Mouse (Mus musculus): ENCODE data around the gene Lhfp.

The Lhfp gene

GRCm38 (mm10) chr3:53173310-53174063 lies 132.2 kb downstream of the Lhfp start:
- DNase-seq, result no peak

- DNase-seq, result no peak
Measured at GRCm38 (mm10) chr3:53179936-53180335, 138.6 kb downstream of the Lhfp start.

- DNase-seq, result no peak
Measured at GRCm38 (mm10) chr3:53185439-53185838, 144.1 kb downstream of the Lhfp start.

- no peak for DNase-seq
Measured at GRCm38 (mm10) chr3:53193441-53193840, 152.1 kb downstream of the Lhfp start.

- no peak for DNase-seq
Measured at GRCm38 (mm10) chr3:53195666-53196107, 154.4 kb downstream of the Lhfp start.

GRCm38 (mm10) chr3:53200175-53200574 lies 158.8 kb downstream of the Lhfp start:
- no peak for DNase-seq

- DNase-seq, result no peak
Measured at GRCm38 (mm10) chr3:53200853-53201252, 159.5 kb downstream of the Lhfp start.

GRCm38 (mm10) chr3:53201670-53202069 lies 160.3 kb downstream of the Lhfp start:
- no peak for DNase-seq

GRCm38 (mm10) chr3:53202184-53202583 lies 160.9 kb downstream of the Lhfp start:
- DNase-seq, result no peak

- no peak for DNase-seq
Measured at GRCm38 (mm10) chr3:53202698-53203097, 161.4 kb downstream of the Lhfp start.

- no peak for DNase-seq
Measured at GRCm38 (mm10) chr3:53203656-53204055, 162.3 kb downstream of the Lhfp start.

GRCm38 (mm10) chr3:53204348-53204984 lies 163.1 kb downstream of the Lhfp start:
- no peak for DNase-seq

- no peak for DNase-seq
Measured at GRCm38 (mm10) chr3:53204985-53205365, 163.6 kb downstream of the Lhfp start.

- DNase-seq, result no peak
Measured at GRCm38 (mm10) chr3:53205706-53206105, 164.4 kb downstream of the Lhfp start.

- DNase-seq, result no peak
Measured at GRCm38 (mm10) chr3:53206509-53207224, 165.3 kb downstream of the Lhfp start.

GRCm38 (mm10) chr3:53207225-53207528 lies 165.8 kb downstream of the Lhfp start:
- no peak for DNase-seq

GRCm38 (mm10) chr3:53210691-53211526 lies 169.6 kb downstream of the Lhfp start:
- DNase-seq, result peak; percentile 27 to 36

GRCm38 (mm10) chr3:53212599-53212998 lies 171.3 kb downstream of the Lhfp start:
- DNase-seq, result no peak

- DNase-seq, result no peak
Measured at GRCm38 (mm10) chr3:53213346-53213745, 172.0 kb downstream of the Lhfp start.

GRCm38 (mm10) chr3:53213746-53214271 lies 172.5 kb downstream of the Lhfp start:
- no peak for DNase-seq

GRCm38 (mm10) chr3:53214386-53214785 lies 173.1 kb downstream of the Lhfp start:
- no peak for DNase-seq

GRCm38 (mm10) chr3:53217697-53218096 lies 176.4 kb downstream of the Lhfp start:
- DNase-seq, result no peak

All from kidney, postnatal 25 days (tissue).